Mouse (Mus musculus) 416B (cell line): ENCODE data around the gene Tecpr1.

Experiments
- DNase-seq: peaks from one replicate; pipeline ENCODE4 v3.0.0; 2011; ENCODE audit warnings: low read depth

The Tecpr1 gene

GRCm38 (mm10) chr5:144207478-144207877 is 15.9 kb downstream of the Tecpr1 start:
- DNase-seq, result no peak

- no peak for DNase-seq
Measured at GRCm38 (mm10) chr5:144206069-144206468, 17.3 kb downstream of the Tecpr1 start.

- no peak for DNase-seq
Measured at GRCm38 (mm10) chr5:144204911-144205310, 18.5 kb downstream of the Tecpr1 start.

- no peak for DNase-seq
Measured at GRCm38 (mm10) chr5:144204303-144204702, 19.1 kb downstream of the Tecpr1 start.

GRCm38 (mm10) chr5:144203398-144203959 is 19.9 kb downstream of the Tecpr1 start:
- DNase-seq, result no peak

- no peak for DNase-seq
Measured at GRCm38 (mm10) chr5:144202430-144202829, 21.0 kb downstream of the Tecpr1 start.

- DNase-seq, result no peak
Measured at GRCm38 (mm10) chr5:144200616-144201015, 22.8 kb downstream of the Tecpr1 start.

GRCm38 (mm10) chr5:144195567-144195966 is 27.8 kb downstream of the Tecpr1 start:
- no peak for DNase-seq

GRCm38 (mm10) chr5:144194416-144194815 is 29.0 kb downstream of the Tecpr1 start:
- no peak for DNase-seq

GRCm38 (mm10) chr5:144192673-144193072 is 30.7 kb downstream of the Tecpr1 start:
- peak; percentile 59 for DNase-seq

GRCm38 (mm10) chr5:144191026-144191425 is 32.4 kb downstream of the Tecpr1 start:
- DNase-seq, result no peak

- no peak for DNase-seq
Measured at GRCm38 (mm10) chr5:144189950-144190583, 33.3 kb downstream of the Tecpr1 start, which contains the start of gene Bhlha15. Bhlha15 (plus strand) TSS chr5:144190286.

- no peak for DNase-seq
Measured at GRCm38 (mm10) chr5:144189327-144189726, 34.1 kb downstream of the Tecpr1 start.

- no peak for DNase-seq
Measured at GRCm38 (mm10) chr5:144188422-144188821, 35.0 kb downstream of the Tecpr1 start.

- no peak for DNase-seq
Measured at GRCm38 (mm10) chr5:144184350-144185045, 38.9 kb downstream of the Tecpr1 start.

GRCm38 (mm10) chr5:144183647-144184335 is 39.6 kb downstream of the Tecpr1 start:
- DNase-seq, result peak; percentile 86

- DNase-seq, result no peak
Measured at GRCm38 (mm10) chr5:144183248-144183559, 40.2 kb downstream of the Tecpr1 start.

GRCm38 (mm10) chr5:144182542-144183247 is 40.7 kb downstream of the Tecpr1 start:
- DNase-seq, result no peak

GRCm38 (mm10) chr5:144181249-144181648 is 42.2 kb downstream of the Tecpr1 start:
- DNase-seq, result no peak

- no peak for DNase-seq
Measured at GRCm38 (mm10) chr5:144178216-144178615, 45.2 kb downstream of the Tecpr1 start.

- DNase-seq, result no peak
Measured at GRCm38 (mm10) chr5:144173648-144174047, 49.8 kb downstream of the Tecpr1 start.

GRCm38 (mm10) chr5:144169275-144169975 is 54.0 kb downstream of the Tecpr1 start:
- DNase-seq, result no peak
